Mouse (Mus musculus) intestine, embryonic 14.5 days (tissue): ENCODE measurements around the gene Smim6. TPM values are rescaled to one million over a fixed set of nuclear protein-coding genes. Genes with fewer than 3 reads are reported as not detected.
A peak's percentile ranks its signal among the peaks of the same experiment; 100 is the strongest.

Experiments
- ATAC-seq: fragments of 200-750 bp; cut with Nextera tagmentation; replicated peaks from 2 replicates; pipeline ENCODE4 v1.8.0; 2017; ENCODE audit warnings: low read depth, moderate number of reproducible peaks, moderate TSS enrichment, moderate library complexity; ENCODE audit not compliant: low FRiP score, low TSS enrichment
- DNase-seq: peaks from one replicate; pipeline ENCODE4 v3.0.0-alpha.2; 2018; ENCODE audit warnings: low spot score
- H3K27ac ChIP-seq: fragments of 300-500 bp; sonication (generic); 2 replicates; pipeline ENCODE4 v1.5.1; 2014; ENCODE audit warnings: low read depth, mild to moderate bottlenecking, control low read depth
- H3K27me3 ChIP-seq: fragments of 300-500 bp; sonication (generic); replicated peaks from 2 replicates; pipeline ENCODE4 v1.6.1; 2014; ENCODE audit warnings: low read length, control low read depth; ENCODE audit not compliant: control insufficient read depth, insufficient read depth
- H3K36me3 ChIP-seq: fragments of 300-500 bp; sonication (generic); 2 replicates; pipeline ENCODE4 v1.6.1; 2014; ENCODE audit warnings: low read length, control low read depth; ENCODE audit not compliant: control insufficient read depth, insufficient read depth
- H3K4me1 ChIP-seq: fragments of 300-500 bp; sonication (generic); replicated peaks from 2 replicates; pipeline ENCODE4 v1.6.1; 2014; ENCODE audit warnings: low read length, control low read depth, mixed read lengths; ENCODE audit not compliant: control insufficient read depth, insufficient read depth
- H3K4me2 ChIP-seq: fragments of 300-500 bp; sonication (generic); 2 replicates; pipeline ENCODE4 v1.6.1; 2014; ENCODE audit warnings: low read length
- H3K4me3 ChIP-seq: fragments of 300-500 bp; sonication (generic); 2 replicates; pipeline ENCODE4 v1.5.1; 2014; ENCODE audit warnings: low read depth, low read length, control low read depth, mixed read lengths
- H3K9ac ChIP-seq: fragments of 300-500 bp; sonication (generic); 2 replicates; pipeline ENCODE4 v1.6.1; 2014; ENCODE audit warnings: mild to moderate bottlenecking, low read length
- H3K9me3 ChIP-seq: fragments of 300-500 bp; sonication (generic); 2 replicates; pipeline ENCODE4 v1.6.1; 2016; ENCODE audit warnings: low read length, control low read depth; ENCODE audit not compliant: control insufficient read depth
- WGBS: fragments of 180-500 bp; shearing (Covaris S2); extraction: QIAGEN DNeasy Blood & Tissue Kit; methylation state at CpG from one replicate; pipeline ENCODE4 v1.1.7; 2014; 5-methylcytosine and 5-hydroxymethylcytosine counted together
- polyA plus RNA-seq: library from polyadenylated mRNA; unstranded; fragments of >200 nt; fragmentation: Nextera tagmentation; extraction: Ambion mirVana; gene quantifications from 2 replicates; pipeline ENCODE4 v1.2.1, GENCODE M21; 2014

Smim6 gene
- polyA plus RNA-seq, 1 experiment from 2014 or later, result 24.5 TPM

DNA sequence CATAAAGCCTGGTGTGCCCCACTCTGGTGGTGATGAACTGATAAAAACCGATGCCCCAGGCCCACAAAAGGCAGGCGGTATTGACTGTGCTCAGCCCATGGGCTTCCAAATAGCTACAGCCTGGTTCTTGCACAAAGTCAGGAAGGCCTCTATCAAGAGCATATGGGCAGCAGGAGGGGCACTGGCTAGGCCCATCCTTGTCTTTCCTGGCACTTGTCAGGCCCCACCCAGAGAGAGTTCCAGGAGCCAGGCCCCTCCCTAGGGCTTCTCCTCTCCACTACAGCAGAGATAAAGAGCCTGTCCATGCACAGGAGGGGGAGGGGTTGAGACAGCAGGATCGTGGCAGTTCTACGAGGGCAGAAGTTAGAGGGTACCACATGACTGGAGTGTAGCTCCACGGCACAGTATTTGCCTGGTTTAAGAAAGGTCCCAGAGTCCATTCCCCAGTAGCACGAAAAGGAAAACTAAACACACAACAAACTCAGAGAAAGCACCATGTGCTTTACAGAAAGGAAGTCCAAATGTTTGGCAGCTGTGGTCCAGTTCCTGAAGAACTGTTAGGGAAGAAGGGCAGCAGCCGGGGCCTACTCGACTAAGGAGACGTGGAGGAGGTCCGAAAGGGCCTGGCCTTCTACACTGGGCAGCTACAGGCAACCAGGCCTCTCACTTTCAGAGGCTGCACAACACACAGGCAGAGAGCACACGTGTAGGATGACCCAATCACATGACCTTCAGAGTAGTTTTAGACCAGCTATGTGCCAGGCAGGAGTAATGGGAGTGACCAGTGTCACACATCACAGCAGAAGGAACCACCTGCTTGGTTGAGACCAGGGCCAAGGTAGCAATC is 8.2 kb upstream of the Smim6 start:
- 53% methylated on average over 11 of the region's 11 CpGs for WGBS
- Histone ChIP-seq H3K4me2 (no peak overlapping the region), H3K36me3 (no peaks in the 10 kb centered on the region), H3K9ac (no peak overlapping the region), H3K27ac (peak overlapping the region; percentile 43; the same call in 1 of the 2 replicates), H3K4me3 (no peak overlapping the region), H3K9me3 (no peaks in the 10 kb centered on the region), H3K4me1 (peaks cover 27% of the 10 kb centered on the region), H3K27me3 (no peaks in the 10 kb centered on the region)
- ATAC-seq (peak; percentile 43; the same call in 1 of the 2 replicates), DNase-seq (peak; percentile 54)

DNA sequence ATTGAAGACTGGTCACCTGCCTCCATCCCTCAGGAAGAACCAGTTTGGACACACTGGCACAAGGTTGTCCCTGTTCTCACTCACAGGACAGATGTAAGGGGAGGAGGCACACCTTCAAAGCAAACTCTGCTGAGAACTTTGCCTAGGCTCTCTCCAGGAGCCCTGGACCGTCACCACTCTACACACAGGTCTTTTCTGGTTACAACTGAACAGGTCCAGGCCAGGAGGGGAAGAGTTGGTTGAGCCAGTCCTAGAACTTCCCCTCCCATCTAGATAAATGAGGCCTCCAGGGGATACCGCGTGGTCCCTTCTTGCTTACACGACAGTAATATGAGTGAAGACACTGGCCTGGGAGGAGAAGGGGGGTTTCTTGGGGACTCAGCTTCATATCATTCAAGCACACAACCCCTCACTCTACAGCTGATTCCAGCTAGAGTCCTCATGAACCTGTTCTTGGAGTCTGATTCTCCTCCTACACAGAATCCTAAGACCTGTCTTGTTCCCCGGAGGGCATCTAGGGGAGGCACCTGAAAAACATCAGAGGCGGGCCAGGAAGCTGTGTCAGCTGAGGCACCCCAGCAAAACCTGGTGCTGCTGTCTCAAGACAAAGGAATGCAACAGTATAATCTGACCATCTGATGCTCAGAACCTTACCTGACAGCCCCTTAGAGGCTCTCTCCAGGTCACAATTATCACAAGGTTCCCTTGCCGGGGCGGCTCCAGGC is 7.4 kb upstream of the Smim6 start:
- peaks cover 27% of the 10 kb centered on the region for H3K4me1 ChIP-seq
- H3K27me3 ChIP-seq, result no peaks in the 10 kb centered on the region
- DNase-seq (no peak), ATAC-seq (no peak)
- H3K4me3 ChIP-seq, result no peak overlapping the region
- 65% methylated on average over 8 of the region's 8 CpGs for WGBS
- H3K4me2 ChIP-seq, result no peak overlapping the region
- no peaks in the 10 kb centered on the region for H3K36me3 ChIP-seq
- H3K9ac ChIP-seq, result no peak overlapping the region
- H3K27ac ChIP-seq, result peak overlapping the region; percentile 43
- H3K9me3 ChIP-seq, result no peaks in the 10 kb centered on the region

DNA sequence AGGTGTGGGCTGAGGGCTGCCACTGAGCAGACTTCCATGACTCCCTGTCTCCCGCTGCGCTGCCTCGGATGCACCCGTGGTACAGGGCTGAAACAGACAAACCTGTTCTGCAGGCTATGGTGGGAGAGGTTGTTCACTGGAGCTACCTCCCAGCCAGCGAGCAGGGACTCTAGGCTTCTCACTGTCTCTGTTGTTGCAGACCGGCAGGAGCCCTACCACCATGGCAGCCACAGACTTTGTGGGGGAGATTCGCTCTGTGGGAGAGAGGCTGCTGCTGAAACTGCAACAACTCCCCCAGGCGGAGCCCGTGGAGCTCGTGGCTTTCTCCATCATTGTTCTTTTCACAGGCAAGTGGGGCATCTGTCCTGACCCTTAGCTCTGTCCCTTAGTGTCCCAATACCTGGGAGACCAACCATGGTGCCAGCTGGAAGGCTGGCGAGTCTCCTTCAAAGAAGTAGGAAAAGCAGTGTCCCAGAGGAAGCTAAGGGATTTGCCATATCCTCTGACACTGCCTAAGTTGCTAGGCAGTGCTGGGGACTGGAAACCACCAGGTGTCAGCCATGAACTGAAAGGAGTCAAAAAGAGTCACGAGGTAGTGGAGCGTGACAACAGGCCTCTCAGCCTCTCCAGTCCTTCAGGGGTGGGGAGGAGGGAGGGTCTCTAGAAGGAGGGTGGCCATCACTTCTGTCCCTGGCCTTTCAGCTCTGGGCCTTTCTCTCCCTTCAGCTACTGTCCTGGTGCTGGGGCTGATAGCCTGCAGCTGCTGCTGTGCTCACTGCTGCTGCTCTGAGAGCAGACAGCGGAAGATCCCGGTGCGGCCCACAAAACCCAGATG is 6.6 kb upstream of the Smim6 start:
- no peak overlapping the region for H3K9ac ChIP-seq
- H3K4me2 ChIP-seq, result no peak overlapping the region
- WGBS, result 57% methylated on average over 16 of the region's 16 CpGs
- H3K9me3 ChIP-seq, result no peaks in the 10 kb centered on the region
- ATAC-seq, result peak; percentile 37; the same call in 1 of the 2 replicates
- no peak overlapping the region for H3K4me3 ChIP-seq
- no peaks in the 10 kb centered on the region; the same call in 1 of the 2 replicates for H3K36me3 ChIP-seq
- peak overlapping the region; percentile 3; the same call in 1 of the 2 replicates for H3K27ac ChIP-seq
- DNase-seq, result peak; percentile 62
- H3K4me1 ChIP-seq, result peaks cover 20% of the 10 kb centered on the region
- no peaks in the 10 kb centered on the region for H3K27me3 ChIP-seq

GRCm38 (mm10) chr11:115906116-115906515 is 5.7 kb upstream of the Smim6 start:
- Histone ChIP-seq H3K4me1 (peaks cover 15% of the 10 kb centered on the region), H3K9ac (no peak overlapping the region), H3K9me3 (no peaks in the 10 kb centered on the region), H3K36me3 (no peaks in the 10 kb centered on the region; the same call in 1 of the 2 replicates), H3K4me2 (no peak overlapping the region), H3K27me3 (no peaks in the 10 kb centered on the region), H3K27ac (no peak overlapping the region), H3K4me3 (no peak overlapping the region)
- ATAC-seq, result no peak
- DNase-seq, result no peak
- WGBS, result 76% methylated on average over 3 of the region's 3 CpGs

- ATAC-seq (no peak), DNase-seq (no peak)
- WGBS, result 91% methylated on average over 5 of the region's 5 CpGs
- H3K4me2 ChIP-seq, result no peak overlapping the region
- H3K4me1 ChIP-seq, result peaks cover 15% of the 10 kb centered on the region
- no peaks in the 10 kb centered on the region for H3K27me3 ChIP-seq
- no peaks in the 10 kb centered on the region for H3K9me3 ChIP-seq
- no peak overlapping the region for H3K27ac ChIP-seq
- no peak overlapping the region for H3K9ac ChIP-seq
- H3K36me3 ChIP-seq, result no peaks in the 10 kb centered on the region; the same call in 1 of the 2 replicates
- H3K4me3 ChIP-seq, result no peak overlapping the region
These were observed 5.3 kb upstream of the Smim6 start for GRCm38 (mm10) chr11:115906521-115906920.

GRCm38 (mm10) chr11:115911134-115911561 is 669 bp upstream of the Smim6 start:
- Histone ChIP-seq H3K4me2 (no peak overlapping the region), H3K4me1 (no peaks in the 10 kb centered on the region), H3K27ac (peak overlapping the region; percentile 89), H3K36me3 (peaks cover 16% of the 10 kb centered on the region), H3K4me3 (no peak overlapping the region), H3K9ac (no peak overlapping the region), H3K9me3 (no peaks in the 10 kb centered on the region), H3K27me3 (no peaks in the 10 kb centered on the region)
- ATAC-seq (no peak; the same call in 1 of the 2 replicates), DNase-seq (no peak)
- 79% methylated on average over 5 of the region's 5 CpGs for WGBS

DNA sequence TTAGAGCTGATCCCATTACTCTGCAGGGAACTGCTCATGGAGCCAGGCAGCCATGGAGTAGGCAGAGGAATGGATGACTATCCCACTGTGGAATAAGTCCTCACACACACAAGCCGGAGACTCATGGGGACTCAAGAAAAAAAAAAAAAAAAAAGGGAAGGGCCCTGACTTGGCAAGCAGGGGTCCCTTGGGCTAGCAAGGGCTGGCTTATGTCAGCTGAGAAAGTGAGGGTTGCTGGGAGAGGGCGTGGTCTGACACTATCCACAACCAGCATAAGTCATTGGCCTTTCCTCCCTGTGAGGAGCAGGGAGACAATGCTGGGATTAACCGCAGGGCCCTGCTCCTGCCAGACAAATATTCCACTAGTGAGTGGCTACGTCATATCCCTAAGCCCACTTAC is 4.8 kb downstream of the Smim6 start:
- no peak for DNase-seq
- Histone ChIP-seq H3K9ac (no peak overlapping the region), H3K27me3 (no peaks in the 10 kb centered on the region), H3K36me3 (peaks cover 21% of the 10 kb centered on the region), H3K4me3 (no peak overlapping the region), H3K4me2 (no peak overlapping the region), H3K9me3 (no peaks in the 10 kb centered on the region), H3K4me1 (no peaks in the 10 kb centered on the region), H3K27ac (no peak overlapping the region)
- WGBS, result 88% methylated on average over 4 of the region's 4 CpGs
- ATAC-seq, result no peak

DNA sequence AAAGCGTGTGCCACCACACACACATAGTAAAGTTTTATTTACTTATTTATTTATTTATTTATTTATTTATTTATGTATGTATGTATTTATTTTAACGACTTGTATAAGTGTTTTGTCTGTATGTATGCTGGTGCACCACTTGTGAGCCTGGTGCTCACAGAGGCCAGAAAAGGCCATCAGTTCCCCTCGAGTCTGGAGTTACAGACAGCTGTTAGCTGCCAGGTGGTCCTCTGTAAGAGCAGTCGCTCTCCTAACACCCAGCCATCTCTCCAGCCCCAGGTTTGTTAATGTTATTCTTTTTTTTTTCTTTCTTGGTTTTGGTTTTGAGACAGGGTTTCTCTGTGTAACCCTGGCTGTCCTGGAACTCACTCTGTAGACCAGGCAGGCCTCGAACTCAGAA is 6.8 kb downstream of the Smim6 start:
- no peak overlapping the region for H3K4me3 ChIP-seq
- no peak overlapping the region for H3K27ac ChIP-seq
- H3K27me3 ChIP-seq, result no peaks in the 10 kb centered on the region
- H3K9ac ChIP-seq, result no peak overlapping the region
- peaks cover 31% of the 10 kb centered on the region for H3K36me3 ChIP-seq
- ATAC-seq, result no peak
- no peak for DNase-seq
- no peaks in the 10 kb centered on the region for H3K4me1 ChIP-seq
- no peak overlapping the region for H3K4me2 ChIP-seq
- 76% methylated on average over 5 of the region's 5 CpGs for WGBS
- H3K9me3 ChIP-seq, result no peaks in the 10 kb centered on the region
